Mouse (Mus musculus) erythroblast, embryonic 14.5 days (primary cell): Measurements from ENCODE around the gene Hoxb2. TPM values are rescaled to one million over a fixed set of nuclear protein-coding genes. Genes with fewer than 3 reads are reported as not detected.

Experiments
- H3K27me3 ChIP-seq: 2 replicates; pipeline ENCODE4 v1.6.1; 2012; ENCODE audit warnings: inconsistent platforms; ENCODE audit not compliant: control insufficient read depth
- H3K36me3 ChIP-seq: 2 replicates; pipeline ENCODE4 v1.6.1; 2012; ENCODE audit warnings: mild to moderate bottlenecking, inconsistent platforms; ENCODE audit not compliant: control insufficient read depth
- H3K4me1 ChIP-seq: 2 replicates; pipeline ENCODE4 v1.6.1; 2012; ENCODE audit warnings: inconsistent platforms; ENCODE audit not compliant: control insufficient read depth
- H3K4me3 ChIP-seq: replicated peaks from 2 replicates; pipeline ENCODE3; 2012; ENCODE audit warnings: moderate library complexity, mild to moderate bottlenecking, inconsistent platforms
- H3K9me3 ChIP-seq: 2 replicates; pipeline ENCODE4 v1.6.1; 2012; ENCODE audit warnings: low read length, inconsistent platforms, mixed read lengths; ENCODE audit not compliant: control insufficient read depth
- GATA1 ChIP-seq: IDR thresholded peaks from 2 replicates; pipeline ENCODE4 v1.6.1; 2012; ENCODE audit warnings: low read length, inconsistent platforms, mixed read lengths
- TAL1 ChIP-seq: IDR thresholded peaks from 3 replicates; pipeline ENCODE4 v1.6.1; 2012; ENCODE audit warnings: low read length, inconsistent platforms, mixed read lengths
- polyA plus RNA-seq: library from polyadenylated mRNA; stranded (reverse); fragments of >175 nt; gene quantifications from 2 replicates; pipeline ENCODE4 v1.2.3, GENCODE M21; 2012

Hoxb2 gene
- polyA plus RNA-seq, 1 experiment = not detected

GRCm38 (mm10) chr11:96332618-96333032 lies 17.7 kb upstream of the Hoxb2 start:
- H3K4me3 ChIP-seq = no peak overlapping the region
- TF ChIP-seq TAL1 = no peak
- no peaks in the 10 kb centered on the region for H3K9me3 ChIP-seq
- H3K36me3 ChIP-seq = no peaks in the 10 kb centered on the region
- no peaks in the 10 kb centered on the region for H3K4me1 ChIP-seq
- peaks cover 96% of the 10 kb centered on the region for H3K27me3 ChIP-seq

- no peaks in the 10 kb centered on the region for H3K36me3 ChIP-seq
- no peak for TF ChIP-seq GATA1
- TF ChIP-seq TAL1 = no peak
- no peaks in the 10 kb centered on the region for H3K4me1 ChIP-seq
- no peak overlapping the region for H3K4me3 ChIP-seq
- H3K27me3 ChIP-seq = peaks cover 96% of the 10 kb centered on the region
- H3K9me3 ChIP-seq = no peaks in the 10 kb centered on the region
Observed at GRCm38 (mm10) chr11:96333241-96334001, 16.9 kb upstream of the Hoxb2 start.

DNA sequence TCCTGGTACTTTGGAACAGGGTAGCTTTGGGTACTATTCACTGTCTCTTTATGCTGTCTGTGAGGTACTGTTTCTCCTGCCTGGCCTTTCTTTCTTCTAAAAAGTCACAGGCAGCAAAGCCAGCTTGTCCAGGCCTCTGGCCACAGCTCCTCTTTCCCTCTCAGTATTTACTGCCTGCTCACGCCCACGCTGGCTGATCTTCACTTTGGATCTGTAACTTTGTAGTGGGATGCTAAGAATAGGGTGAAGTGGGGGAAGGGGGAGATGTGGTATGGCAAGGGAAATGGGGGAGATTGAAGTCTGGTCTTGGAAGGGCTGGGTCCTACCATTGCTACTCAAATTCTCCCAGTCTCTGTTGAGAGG lies 16.3 kb upstream of the Hoxb2 start:
- Histone ChIP-seq H3K27me3 (peaks cover 96% of the 10 kb centered on the region), H3K9me3 (no peaks in the 10 kb centered on the region), H3K36me3 (no peaks in the 10 kb centered on the region), H3K4me1 (no peaks in the 10 kb centered on the region), H3K4me3 (no peak overlapping the region)
- TF ChIP-seq TAL1 (no peak), GATA1 (no peak)

DNA sequence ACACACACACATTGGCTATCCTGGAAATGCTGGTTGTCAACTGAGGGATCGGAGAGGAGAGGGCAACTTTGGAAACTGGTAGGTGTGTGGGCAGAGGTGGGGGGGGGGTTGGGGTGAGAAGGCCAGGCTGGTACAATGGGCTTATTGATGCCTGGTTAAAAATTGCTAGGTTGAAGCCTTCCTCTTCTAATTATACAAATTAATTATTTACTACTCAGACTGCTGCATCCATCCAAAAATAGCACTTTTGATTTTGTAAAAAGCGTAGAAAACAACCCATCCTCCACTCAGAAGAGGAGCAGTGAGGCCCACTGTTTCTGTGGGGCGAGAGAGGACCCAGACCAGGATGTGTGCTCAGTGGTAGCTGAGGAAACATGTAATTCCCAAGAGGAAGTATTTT lies 15.3 kb upstream of the Hoxb2 start:
- no peak for TF ChIP-seq GATA1
- TF ChIP-seq TAL1 = no peak

DNA sequence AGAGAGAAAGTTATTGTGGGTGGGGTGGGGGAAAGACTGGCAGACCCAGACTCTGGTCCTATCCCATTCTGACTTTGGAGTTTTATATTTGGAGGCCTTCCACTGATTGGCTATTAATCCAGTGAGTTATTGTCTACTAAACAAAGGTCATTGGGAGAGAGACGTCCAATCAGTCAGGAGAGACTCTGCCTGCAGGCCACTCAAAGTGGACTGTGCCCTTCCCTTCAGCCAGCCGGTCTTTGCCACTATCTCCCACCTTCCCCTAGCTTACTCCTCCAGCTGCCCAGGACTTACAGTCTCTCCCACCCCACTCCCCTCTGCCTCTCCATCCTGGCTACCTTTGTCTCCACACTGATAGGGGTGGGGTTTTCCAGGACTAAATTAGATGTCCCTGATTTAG lies 13.7 kb upstream of the Hoxb2 start:
- Histone ChIP-seq H3K36me3 (no peaks in the 10 kb centered on the region), H3K4me1 (no peaks in the 10 kb centered on the region), H3K9me3 (no peaks in the 10 kb centered on the region), H3K4me3 (no peak overlapping the region), H3K27me3 (peaks cover 99% of the 10 kb centered on the region)
- TF ChIP-seq TAL1 = no peak
- TF ChIP-seq GATA1 = no peak

More for the DNA sequence above, 15.3 kb upstream of the Hoxb2 start:
- no peak overlapping the region for H3K4me3 ChIP-seq
- no peaks in the 10 kb centered on the region for H3K36me3 ChIP-seq
- H3K9me3 ChIP-seq = no peaks in the 10 kb centered on the region
- H3K4me1 ChIP-seq = no peaks in the 10 kb centered on the region
- H3K27me3 ChIP-seq = peaks cover 98% of the 10 kb centered on the region

- TF ChIP-seq GATA1 = no peak
- no peak for TF ChIP-seq TAL1
- no peaks in the 10 kb centered on the region for H3K9me3 ChIP-seq
- no peaks in the 10 kb centered on the region for H3K4me1 ChIP-seq
- H3K36me3 ChIP-seq = no peaks in the 10 kb centered on the region
- no peak overlapping the region for H3K4me3 ChIP-seq
- peaks cover 99% of the 10 kb centered on the region for H3K27me3 ChIP-seq
Observed at GRCm38 (mm10) chr11:96337026-96337425, 13.3 kb upstream of the Hoxb2 start.

GRCm38 (mm10) chr11:96338957-96339855 lies 11.1 kb upstream of the Hoxb2 start:
- Histone ChIP-seq H3K4me3 (no peak overlapping the region), H3K9me3 (no peaks in the 10 kb centered on the region), H3K4me1 (no peaks in the 10 kb centered on the region), H3K27me3 (peaks cover 99% of the 10 kb centered on the region), H3K36me3 (no peaks in the 10 kb centered on the region)
- TF ChIP-seq GATA1 = no peak
- TF ChIP-seq TAL1 = no peak

DNA sequence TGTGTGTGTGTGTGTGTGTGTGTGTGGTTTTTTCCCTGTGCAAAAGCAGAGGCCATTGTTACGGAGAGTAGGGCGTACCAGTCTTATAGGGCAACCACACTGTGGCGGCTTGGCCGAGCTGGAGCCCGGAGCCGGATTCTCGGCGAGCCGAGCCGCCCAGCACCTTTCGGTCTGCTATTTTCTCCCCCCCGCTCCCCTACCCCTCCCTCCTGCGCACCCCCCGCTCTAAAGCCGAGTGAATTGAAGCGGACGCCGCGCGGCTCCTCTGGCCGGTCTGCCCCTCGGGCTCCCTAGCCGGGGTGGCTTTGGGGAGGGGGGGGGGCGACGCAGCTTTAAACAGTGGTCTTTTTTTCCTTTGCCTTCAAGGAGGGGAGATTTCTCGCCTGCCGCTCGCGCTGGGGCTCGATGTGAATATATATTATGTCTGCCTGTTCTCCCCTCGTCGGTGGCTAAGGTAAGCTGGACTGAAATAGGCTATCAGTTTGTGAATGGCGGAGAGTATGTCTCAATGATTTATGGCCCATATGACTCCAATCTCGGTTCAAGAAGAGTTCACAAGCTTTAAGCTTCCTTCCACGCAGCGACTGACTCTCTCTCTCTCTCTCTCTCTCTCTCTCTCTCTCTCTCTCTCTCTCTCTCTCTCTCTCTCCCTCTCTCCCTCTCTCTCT lies 9.5 kb upstream of the Hoxb2 start:
- Histone ChIP-seq H3K4me1 (no peaks in the 10 kb centered on the region), H3K36me3 (no peaks in the 10 kb centered on the region), H3K9me3 (no peaks in the 10 kb centered on the region), H3K27me3 (peaks cover 100% of the 10 kb centered on the region), H3K4me3 (no peak overlapping the region)
- no peak for TF ChIP-seq TAL1
- no peak for TF ChIP-seq GATA1
